Comparison of ENCODE assay signal across 9 mouse cellular contexts in genomic region chr17:78611117-78611516, GRCm38 (mm10).
DNase-seq lines count a peak whose midpoint lies in the region; ATAC-seq lines count a peak whose summit lies in the region.
"Had no signal": no experiment of that assay in that cellular context is flagged by ENCODE, and none has a peak within 500 bp of the region (broad histone marks: within the 10 kb centered on the region; RNA-seq: fewer than 3 reads in every experiment).

No protein-coding gene starts in this region.

- H3K4me3 ChIP-seq in forebrain, embryonic 13.5 days = no peak overlapping the region
- H3K4me3 ChIP-seq: liver, embryonic 13.5 days had no signal

- DNase-seq in adrenal gland, postnatal 14 days = peak; percentile 21
- no peak for DNase-seq in adrenal gland, adult 8-10 months
- peak; percentile 32 for DNase-seq in layer of hippocampus, adult 11-12 months (ENCODE audit: low spot score)
- no peak for DNase-seq in layer of hippocampus, postnatal 36 days
- peak; percentile 37 for DNase-seq in thymus, postnatal 14 days
- no peak for DNase-seq in thymus, adult 18-20 months
- DNase-seq in neural tube, embryonic 10.5 days (ENCODE audit: extremely low spot score, low spot score) = no peak
- DNase-seq: liver, embryonic 13.5 days had no signal

- H3K36me3 ChIP-seq in forebrain, embryonic 13.5 days (ENCODE audit: poor library complexity, severe bottlenecking) = no peaks in the 10 kb centered on the region
- H3K36me3 ChIP-seq: liver, embryonic 13.5 days had no signal

- no peak overlapping the region for H3K9ac ChIP-seq in forebrain, embryonic 13.5 days
- H3K9ac ChIP-seq: liver, embryonic 13.5 days had no signal

- H3K9me3 ChIP-seq in forebrain, embryonic 13.5 days (replicated peaks) = no peaks in the 10 kb centered on the region
- H3K9me3 ChIP-seq: liver, embryonic 13.5 days had no signal

- 70% methylated on average over 6 of the region's 6 CpGs for WGBS in forebrain, embryonic 13.5 days

- H3K4me2 ChIP-seq in forebrain, embryonic 13.5 days = no peak overlapping the region
- H3K4me2 ChIP-seq: liver, embryonic 13.5 days had no signal

- no peaks in the 10 kb centered on the region for H3K4me1 ChIP-seq in forebrain, embryonic 13.5 days
- H3K4me1 ChIP-seq: liver, embryonic 13.5 days had no signal

- H3K27me3 ChIP-seq in forebrain, embryonic 13.5 days = no peaks in the 10 kb centered on the region
- H3K27me3 ChIP-seq: liver, embryonic 13.5 days had no signal

- no peak for ATAC-seq in forebrain, embryonic 13.5 days

- H3K27ac ChIP-seq in forebrain, embryonic 13.5 days = no peak overlapping the region
- H3K27ac ChIP-seq: liver, embryonic 13.5 days had no signal

Comparison
In these comparisons a context has a peak if more than half of its experiments do, and no peak if none do; other contexts are left out.
1. DNase-seq: peak in adrenal gland, postnatal 14 days (single experiment), layer of hippocampus, adult 11-12 months (single experiment) and thymus, postnatal 14 days (single experiment); none in adrenal gland, adult 8-10 months (single experiment), layer of hippocampus, postnatal 36 days (0 of 2), thymus, adult 18-20 months (0 of 2) and neural tube, embryonic 10.5 days (single experiment).